Mouse (Mus musculus) heart, postnatal 14 days (tissue): ENCODE data around the gene Zdhhc14. TPM values are rescaled to one million over a fixed set of nuclear protein-coding genes. Genes with fewer than 3 reads are reported as not detected.

Experiments
- DNase-seq, 2 experiments: peaks; one replicate each; pipeline ENCODE4 v3.0.0; 2021 to 2022
- intact Hi-C: fragments of 180-260 bp; cut with DNase I; formaldehyde crosslinking; loops from one replicate; pipeline ENCODE4 v1.15.1; 2025
- total RNA-seq, 2 experiments: library from RNA; stranded (reverse); gene quantifications; 2 replicates each; pipeline ENCODE4 v1.2.3; 2021

Zdhhc14 gene
- total RNA-seq, 2 experiments from 2014 or later, result 4.1 to 4.4 TPM

- no peak for DNase-seq
- intact Hi-C loops, result loop anchor here (5.0 kb wide), 1 partner anchor 218 kb away; no protein-coding TSS in a partner anchor
These were observed 306.5 kb downstream of the Zdhhc14 start for GRCm38 (mm10) chr17:5798900-5799299.

GRCm38 (mm10) chr17:5799396-5800021, 307.2 kb downstream of the Zdhhc14 start:
- intact Hi-C loops, result loop anchor here (5.0 kb wide), 1 partner anchor 218 kb away; no protein-coding TSS in a partner anchor
- DNase-seq, result no peak

DNA sequence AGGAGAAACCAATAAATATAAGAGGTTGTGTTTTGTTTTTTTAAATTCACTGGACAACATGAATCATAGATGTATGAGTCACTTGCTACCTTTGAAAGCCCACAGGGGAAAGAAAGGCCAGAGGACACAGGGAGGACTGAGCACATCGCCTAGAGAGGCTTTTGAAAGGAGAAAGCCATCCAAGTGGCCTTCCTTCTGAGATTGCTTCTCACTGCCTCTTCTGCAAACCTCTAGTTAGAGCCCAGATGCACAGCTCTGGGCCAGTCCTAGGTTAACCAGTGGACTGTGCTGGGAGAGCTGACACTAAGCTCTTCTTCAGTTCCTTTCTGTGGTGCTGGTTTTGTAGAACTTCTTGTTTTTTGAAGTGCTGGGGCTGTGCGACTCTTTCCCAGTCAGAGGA, 307.9 kb downstream of the Zdhhc14 start:
- no peak for DNase-seq
- intact Hi-C loops, result no loop called here

GRCm38 (mm10) chr17:5800824-5801560, 308.6 kb downstream of the Zdhhc14 start:
- intact Hi-C loops, result no loop called here
- DNase-seq, result no peak

- intact Hi-C loops, result no loop called here
- no peak for DNase-seq
These were observed 309.7 kb downstream of the Zdhhc14 start for GRCm38 (mm10) chr17:5801761-5802655.

- DNase-seq, result no peak
- intact Hi-C loops, result no loop called here
These were observed 310.2 kb downstream of the Zdhhc14 start for GRCm38 (mm10) chr17:5802656-5802955.

Other genes starting within 250 kb of the Zdhhc14 start
- gene Ldhal6b, start 73.8 kb upstream of the Zdhhc14 start, total RNA-seq, result under 1 TPM; 0.38 to 0.73 TPM
- gene Tmem242, start 52.3 kb upstream of the Zdhhc14 start, total RNA-seq, result 100 to 1,000 TPM; 129 to 137 TPM